Mouse (Mus musculus): ENCODE data around the gene Rbfox2.

Rbfox2 gene

GRCm38 (mm10) chr15:77104349-77105158 is 202.2 kb downstream of the Rbfox2 start:
- no peak for DNase-seq (ENCODE audit: low spot score in 2 of 2)

DNA sequence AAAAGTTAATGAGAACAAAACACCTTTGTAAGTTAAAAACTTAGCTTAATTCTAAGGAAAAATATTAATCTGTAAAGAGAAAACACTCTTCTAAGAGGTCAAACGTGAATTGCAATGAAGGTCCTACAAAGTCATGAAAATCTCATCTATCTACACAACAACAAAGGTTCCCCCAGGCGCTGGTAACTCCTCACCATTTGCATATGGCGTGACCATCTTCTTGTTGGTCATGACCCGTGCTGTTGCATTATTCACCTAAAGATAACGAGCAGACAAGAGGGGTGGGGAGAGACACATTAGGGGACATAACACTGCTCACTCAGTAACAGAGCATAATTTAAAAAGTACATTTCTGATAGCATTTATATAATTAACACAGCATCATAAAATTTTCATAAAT is 204.1 kb downstream of the Rbfox2 start:
- no peak for DNase-seq (ENCODE audit: low spot score in 2 of 2)

DNA sequence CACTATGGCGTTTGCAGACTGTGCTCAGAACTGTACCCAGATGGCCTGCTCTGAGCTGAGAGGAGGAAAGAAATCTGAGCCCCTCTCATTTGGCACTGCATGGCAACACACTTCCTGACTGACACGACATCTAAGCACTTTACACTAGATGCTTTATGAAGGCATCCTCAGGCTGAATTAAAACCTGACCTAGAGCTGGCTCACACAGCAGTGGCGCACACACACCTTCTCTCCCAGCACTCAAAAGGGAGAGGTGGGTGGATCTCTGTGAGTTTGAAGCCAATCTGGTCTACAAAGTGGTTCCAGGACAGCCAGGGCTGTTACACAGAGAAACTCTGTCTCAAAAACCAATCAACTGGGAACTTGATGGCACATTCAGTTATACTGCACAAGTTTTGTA is 207.0 kb downstream of the Rbfox2 start:
- DNase-seq (ENCODE audit: low spot score in 2 of 2): no peak

DNA sequence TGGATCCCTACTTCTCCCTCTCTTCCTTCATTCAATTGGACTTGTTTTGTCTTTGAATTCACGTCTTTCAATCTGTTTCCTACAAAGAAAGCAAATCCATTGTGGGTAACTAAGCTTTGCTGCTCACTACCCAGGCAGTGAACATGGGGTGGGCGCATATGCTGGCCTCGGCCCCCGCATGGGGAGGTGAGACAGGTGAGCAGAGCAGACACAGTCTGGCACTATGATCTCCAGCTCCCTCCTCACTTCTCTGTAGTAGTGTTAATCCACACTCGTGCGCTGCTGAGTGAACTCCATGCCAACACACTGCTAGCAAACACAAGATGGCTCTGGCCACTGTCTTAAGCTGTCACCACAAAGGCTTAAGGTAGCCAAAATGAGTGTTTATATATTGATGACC is 209.4 kb downstream of the Rbfox2 start:
- DNase-seq (ENCODE audit: low spot score in 2 of 2): no peak

GRCm38 (mm10) chr15:77095216-77095615 is 211.6 kb downstream of the Rbfox2 start:
- DNase-seq (ENCODE audit: low spot score in 2 of 2): no peak

DNA sequence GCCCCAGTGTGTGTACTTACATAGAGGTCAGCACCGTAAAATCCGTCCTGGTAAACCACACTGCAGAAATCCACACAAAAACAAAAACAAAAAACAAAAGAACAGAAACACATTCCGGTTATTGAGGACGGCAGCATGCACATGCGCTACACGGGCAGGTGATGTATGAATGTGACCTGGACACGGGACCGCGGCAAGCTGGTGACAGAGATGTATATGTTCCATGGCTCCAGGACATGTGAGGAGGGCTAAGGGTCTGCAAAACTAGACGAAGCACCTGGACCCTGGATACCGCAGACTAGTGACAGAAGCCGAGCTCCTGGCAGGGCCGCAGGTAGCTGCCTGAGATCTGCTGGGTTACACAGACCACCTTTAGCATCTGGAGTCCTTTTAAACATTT is 212.4 kb downstream of the Rbfox2 start:
- DNase-seq (ENCODE audit: low spot score in 2 of 2): no peak

DNA sequence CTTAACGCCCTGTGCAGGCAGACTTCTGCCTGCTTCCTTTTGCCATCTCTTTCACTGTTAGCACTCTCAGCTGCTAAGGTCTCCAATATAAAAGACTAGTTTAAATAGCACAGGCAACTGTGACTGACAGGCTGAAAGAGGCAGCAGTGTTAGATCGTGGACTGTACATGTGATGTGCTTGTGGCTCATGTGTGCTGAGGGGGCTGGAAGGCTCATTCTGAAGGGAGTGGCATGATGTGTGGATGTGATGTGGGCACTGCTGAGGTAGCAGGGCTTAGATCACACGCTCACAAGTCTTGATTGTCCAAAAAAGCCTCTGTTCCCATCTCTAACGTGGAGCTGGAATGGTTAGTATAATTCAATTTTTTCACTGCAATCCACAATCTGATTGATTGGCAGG is 215.4 kb downstream of the Rbfox2 start:
- no peak for DNase-seq (ENCODE audit: low spot score in 2 of 2)

GRCm38 (mm10) chr15:77090531-77090930 is 216.3 kb downstream of the Rbfox2 start:
- DNase-seq (ENCODE audit: low spot score in 2 of 2): no peak

- DNase-seq (ENCODE audit: low spot score in 2 of 2): no peak
Measured at GRCm38 (mm10) chr15:77089249-77089648, 217.6 kb downstream of the Rbfox2 start.

DNA sequence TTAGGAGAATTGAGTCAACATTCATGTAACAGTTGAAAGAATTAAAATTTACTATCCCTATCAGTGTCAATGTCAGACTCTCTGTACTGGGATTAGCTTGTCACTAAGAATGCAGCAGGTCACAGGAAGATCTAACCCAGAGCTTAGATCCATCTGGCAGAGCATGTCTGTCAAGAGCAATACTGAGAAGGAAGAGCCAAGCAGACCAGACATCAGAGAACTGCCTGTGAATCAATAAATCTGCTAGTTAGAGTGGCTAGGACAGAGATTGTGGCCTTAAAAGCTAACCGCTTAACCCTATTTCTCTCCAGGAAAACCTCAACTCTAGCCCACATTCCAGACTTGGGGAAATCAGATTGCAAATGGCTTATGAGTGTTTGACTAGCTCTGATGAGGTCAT is 220.3 kb downstream of the Rbfox2 start:
- no peak for DNase-seq (ENCODE audit: low spot score in 2 of 2)

DNA sequence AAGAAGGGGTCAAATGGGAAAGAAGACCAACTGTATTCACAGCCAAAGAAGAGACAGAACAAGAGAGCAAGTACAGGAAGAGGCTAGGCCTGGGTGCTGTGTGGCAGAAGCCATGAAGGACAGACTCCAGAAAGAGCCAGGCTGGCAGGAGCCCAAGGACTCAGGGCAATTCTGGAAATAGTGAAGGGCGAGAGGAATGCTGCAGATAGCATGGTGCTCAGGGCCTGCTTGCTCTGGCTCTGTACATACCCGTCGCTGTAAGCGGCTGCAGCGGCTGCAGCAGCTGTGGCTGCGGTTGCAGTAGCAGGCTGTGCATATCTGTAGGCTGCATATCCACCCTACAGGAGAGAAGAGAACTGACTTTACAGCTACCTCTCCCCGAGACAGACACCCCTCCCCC is 221.0 kb downstream of the Rbfox2 start:
- no peak for DNase-seq (ENCODE audit: low spot score in 2 of 2)

DNA sequence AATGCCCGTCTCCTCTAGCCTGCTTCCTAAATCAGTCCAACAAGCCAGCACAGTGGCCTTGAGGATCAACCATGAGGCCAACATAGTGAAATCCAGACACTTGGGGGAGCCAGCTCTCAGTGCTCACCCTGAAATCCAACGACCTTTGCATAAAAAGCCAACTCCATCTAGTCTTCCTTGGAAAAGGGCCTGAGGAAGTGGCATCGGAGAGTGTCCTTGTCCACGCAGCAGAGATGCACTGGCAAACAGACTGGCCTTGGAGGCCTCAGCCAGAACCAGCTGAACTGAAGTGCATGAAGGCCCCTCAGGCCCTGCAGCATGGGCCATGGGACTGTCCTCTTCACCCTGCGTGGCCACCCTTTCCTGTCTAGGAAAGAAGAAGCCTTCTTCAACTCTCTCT is 225.3 kb downstream of the Rbfox2 start:
- no peak for DNase-seq (ENCODE audit: low spot score in 2 of 2)

- no peak for DNase-seq (ENCODE audit: low spot score in 2 of 2)
Measured at GRCm38 (mm10) chr15:77080684-77081254, 226.0 kb downstream of the Rbfox2 start.

- no peak for DNase-seq (ENCODE audit: low spot score in 2 of 2)
Measured at GRCm38 (mm10) chr15:77079890-77080361, 226.9 kb downstream of the Rbfox2 start.

GRCm38 (mm10) chr15:77079256-77079822 is 227.5 kb downstream of the Rbfox2 start:
- DNase-seq (ENCODE audit: low spot score in 2 of 2): no peak

- no peak for DNase-seq (ENCODE audit: low spot score in 2 of 2)
Measured at GRCm38 (mm10) chr15:77078786-77079185, 228.0 kb downstream of the Rbfox2 start.

DNA sequence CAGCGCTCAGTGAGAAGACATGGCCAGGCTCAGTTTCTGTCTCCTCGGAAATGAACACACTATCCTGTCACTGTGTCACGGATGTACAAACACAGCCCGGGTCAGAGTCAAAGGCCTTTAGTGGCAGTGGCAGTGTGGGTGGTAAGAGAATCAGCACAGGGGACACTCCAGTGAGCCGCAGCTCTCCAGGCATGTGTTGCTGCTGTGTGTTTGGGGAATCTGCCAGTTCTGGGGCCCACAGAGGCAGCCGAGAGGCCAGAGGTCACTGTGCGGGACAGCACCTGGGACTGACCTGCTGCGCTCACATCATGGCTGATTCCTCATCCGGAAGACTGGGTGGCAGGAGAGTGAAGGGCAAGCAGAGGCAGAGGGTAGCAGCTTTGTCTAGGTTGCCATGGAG is 228.9 kb downstream of the Rbfox2 start:
- DNase-seq (ENCODE audit: low spot score in 2 of 2): no peak

GRCm38 (mm10) chr15:77076523-77076922 is 230.3 kb downstream of the Rbfox2 start:
- DNase-seq (ENCODE audit: low spot score in 2 of 2): no peak

DNA sequence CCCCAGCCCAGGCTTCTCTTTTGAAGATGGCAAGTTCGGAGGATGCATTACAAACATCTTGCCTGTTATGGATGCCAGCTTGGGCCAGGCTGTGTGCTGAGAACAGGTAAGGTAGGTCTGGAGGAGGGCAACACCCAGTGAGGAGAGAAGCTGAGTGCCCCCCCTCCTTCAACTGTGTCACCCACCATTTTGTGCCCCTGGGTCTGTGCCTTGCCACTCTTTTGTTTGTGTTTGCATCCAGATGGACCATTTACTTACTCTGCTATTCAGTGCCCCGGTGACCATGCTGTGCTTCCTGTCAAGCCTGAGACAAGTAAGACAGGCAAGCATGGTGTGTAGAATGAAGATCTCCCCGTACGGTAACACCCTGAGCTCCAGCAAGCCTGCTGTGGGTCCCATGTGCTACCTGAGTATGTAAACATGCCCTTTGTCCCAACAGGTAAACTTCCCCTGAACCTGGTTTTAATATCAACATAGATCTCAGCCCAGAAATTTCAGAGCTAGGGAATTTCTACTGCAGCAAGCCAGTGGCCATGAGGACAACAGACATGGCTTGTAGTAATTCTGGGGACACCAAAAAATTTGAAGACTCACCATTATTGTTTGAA is 234.1 kb downstream of the Rbfox2 start:
- no peak for DNase-seq (ENCODE audit: low spot score in 2 of 2)

DNA sequence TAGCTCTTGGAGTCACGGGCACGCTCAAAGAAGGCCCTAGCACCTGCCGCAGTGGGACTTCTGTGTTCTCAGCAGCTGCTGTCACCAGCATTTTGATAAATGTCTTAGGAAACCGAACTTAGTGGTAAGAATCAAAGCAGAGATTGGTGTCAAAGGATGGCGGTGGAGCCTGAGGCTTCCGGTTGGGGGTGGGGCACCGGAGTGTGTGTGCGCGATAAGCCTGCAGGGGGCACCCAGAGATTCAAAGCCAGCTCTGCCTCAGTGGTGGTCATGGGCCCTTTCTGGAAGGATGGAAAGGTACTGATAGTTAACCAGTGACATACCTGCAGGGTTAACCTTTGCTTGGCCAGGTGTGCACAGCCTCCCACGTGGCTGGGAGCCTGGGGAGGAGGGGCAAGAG is 235.3 kb downstream of the Rbfox2 start:
- no peak for DNase-seq (ENCODE audit: low spot score in 2 of 2)

DNA sequence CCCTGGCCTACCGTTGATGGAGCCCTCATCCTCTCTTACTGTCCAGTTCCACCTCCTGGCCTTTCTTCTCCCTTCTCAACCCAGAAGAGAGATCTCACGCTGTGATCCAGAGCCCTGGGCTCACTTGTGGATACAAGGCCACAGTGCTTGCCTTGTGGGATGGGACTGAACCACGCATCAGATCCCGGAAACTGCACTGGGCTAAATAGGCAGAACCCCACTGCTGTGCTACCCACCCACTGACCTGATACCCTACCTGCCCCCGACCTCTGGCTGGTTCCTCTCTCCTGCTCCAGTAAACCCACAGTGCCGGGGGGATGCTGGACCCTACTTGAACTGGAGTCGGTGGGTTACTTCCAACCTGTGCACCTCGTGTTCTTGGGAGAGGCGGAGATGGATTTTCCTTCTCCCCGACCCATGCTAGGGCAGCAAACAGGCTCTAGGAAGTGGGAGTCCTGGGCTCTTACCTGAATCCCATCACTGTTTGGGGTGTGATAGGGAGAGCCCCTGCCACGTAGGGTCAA is 236.0 kb downstream of the Rbfox2 start:
- no peak for DNase-seq (ENCODE audit: low spot score in 2 of 2)

DNA sequence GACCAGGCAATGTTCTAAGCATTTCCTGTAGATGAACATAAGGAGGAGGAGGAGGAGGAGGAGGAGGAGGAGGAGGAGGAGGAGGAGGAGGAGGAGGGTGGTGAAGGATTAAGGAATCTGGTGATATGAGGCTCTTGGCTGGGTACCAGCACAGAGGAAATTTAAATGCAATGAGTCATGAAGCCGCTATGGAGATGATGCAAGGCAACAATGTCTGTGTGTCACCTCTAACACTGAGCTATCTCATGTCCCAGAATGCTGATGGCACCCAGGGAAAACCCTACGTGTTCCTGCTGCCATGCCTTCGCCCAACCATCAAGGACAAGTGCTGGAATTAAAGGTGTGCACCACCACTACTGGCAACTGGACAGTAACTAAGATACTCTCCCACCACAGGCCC is 237.8 kb downstream of the Rbfox2 start:
- DNase-seq (ENCODE audit: low spot score in 2 of 2): no peak

Data from spleen, postnatal 14 days (tissue).